In the genomic region with DNA sequence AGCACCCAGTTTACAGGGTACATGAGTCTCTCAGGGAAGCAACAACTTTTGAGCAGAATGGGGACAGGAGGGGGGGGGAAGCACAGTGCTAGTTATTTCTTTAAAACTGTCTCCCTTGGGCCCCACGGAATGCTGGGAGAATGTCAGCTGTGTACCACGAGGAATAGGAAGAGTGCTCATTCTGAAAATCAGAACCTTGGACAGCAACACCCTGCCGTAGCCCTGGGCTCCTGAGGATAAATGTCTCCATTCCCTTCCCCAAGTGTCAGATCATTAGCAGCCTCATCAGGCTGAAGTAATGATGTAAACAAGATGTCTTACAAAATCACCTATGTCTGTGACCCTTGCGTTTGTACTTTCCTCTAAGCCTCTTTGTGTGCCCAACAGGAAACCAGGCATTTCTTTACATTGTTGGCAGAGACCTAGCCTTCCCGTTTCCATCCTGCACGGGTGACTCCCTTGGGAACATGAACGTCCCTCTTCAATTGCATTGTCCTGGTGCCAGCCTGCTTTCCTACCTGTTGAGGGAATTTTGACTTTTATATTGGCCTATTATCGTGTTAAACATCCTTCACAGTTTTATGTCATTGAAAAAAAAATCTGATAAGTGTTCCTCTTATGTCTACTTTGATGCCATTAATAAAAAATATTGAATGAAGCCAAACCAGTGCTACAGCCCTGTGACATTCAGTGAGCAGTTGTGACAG, we compare ENCODE assay signal across 11 mouse cellular contexts.
DNase-seq lines count a peak whose midpoint lies in the region; TF ChIP-seq lines count a peak whose summit lies in the region.
"Had no signal": no experiment of that assay in that cellular context is flagged by ENCODE, and none has a peak within 500 bp of the region (broad histone marks: within the 10 kb centered on the region; RNA-seq: fewer than 3 reads in every experiment).

No protein-coding gene starts in this region.

- DNase-seq in kidney, adult 2 months = peak; percentile 2
- DNase-seq in kidney, adult 18-20 months = no peak
- DNase-seq in ES-E14 (ENCODE audit: low read depth, low spot score) (peak; percentile 35), MN1 (ENCODE audit: low spot score) (no peak)
- DNase-seq in brain, embryonic 14.5 days (ENCODE audit: low read depth) = peak; percentile 35
- DNase-seq in limb, embryonic 10.5 days (ENCODE audit: low spot score) = peak; percentile 40
- no peak for DNase-seq in gastrocnemius, postnatal 10 days
- DNase-seq in frontal cortex, postnatal 14 days (ENCODE audit: low spot score in 2 of 2) = no peak
- DNase-seq: gastrocnemius, postnatal 36 days; liver, embryonic 13.5 days had no signal

- no peak for TF ChIP-seq CTCF in kidney, adult 2 months (conservative IDR thresholded peaks at IDR 0.05; ENCODE audit: insufficient read depth, insufficient read length, low read depth, low read length)
- TF ChIP-seq CTCF in brain, embryonic 14.5 days (IDR thresholded peaks at IDR 0.05; ENCODE audit: borderline replicate concordance, extremely low read depth, insufficient read depth, insufficient read length) = no peak

- H3K27ac ChIP-seq in kidney, adult 2 months (ENCODE audit: insufficient read depth, low read depth, low read length) = no peak overlapping the region
- no peak overlapping the region for H3K27ac ChIP-seq in ES-E14 (ENCODE audit: insufficient read depth, low read depth, low read length, poor library complexity, severe bottlenecking)
- no peak overlapping the region for H3K27ac ChIP-seq in limb, embryonic 10.5 days
- H3K27ac ChIP-seq: embryonic facial prominence, embryonic 12.5 days; liver, embryonic 13.5 days had no signal

- no peaks in the 10 kb centered on the region for H3K4me1 ChIP-seq in kidney, adult 2 months (ENCODE audit: control insufficient read depth, insufficient read depth, low read length)
- no peaks in the 10 kb centered on the region for H3K4me1 ChIP-seq in ES-E14 (ENCODE audit: control insufficient read depth in 2 of 2, insufficient read depth in 2 of 2, low read length in 2 of 2, poor library complexity in 1 of 2)
- H3K4me1 ChIP-seq in limb, embryonic 10.5 days = no peaks in the 10 kb centered on the region
- H3K4me1 ChIP-seq: embryonic facial prominence, embryonic 12.5 days; liver, embryonic 13.5 days had no signal

- in situ Hi-C loops in ES-E14 (cut with MboI; ENCODE audit: low sequenced_read_pairs in 2 of 2, unreplicated experiment in 2 of 2) = no loop called here

- no peak for TF ChIP-seq POLR2A in kidney, adult 2 months (IDR thresholded peaks at IDR 0.05; ENCODE audit: low read depth, low read length)
- TF ChIP-seq POLR2A in brain, embryonic 14.5 days (IDR thresholded peaks at IDR 0.05; ENCODE audit: borderline replicate concordance, extremely low read depth, insufficient read depth, insufficient read length, poor library complexity, severe bottlenecking) = no peak

- no peaks in the 10 kb centered on the region for H3K27me3 ChIP-seq in kidney, adult 2 months (replicated peaks; ENCODE audit: control insufficient read depth, insufficient read depth, low read length)
- no peaks in the 10 kb centered on the region for H3K27me3 ChIP-seq in limb, embryonic 10.5 days (ENCODE audit: low read depth, poor library complexity, severe bottlenecking)
- H3K27me3 ChIP-seq: embryonic facial prominence, embryonic 12.5 days; liver, embryonic 13.5 days had no signal

- H3K9me3 ChIP-seq in ES-E14 (ENCODE audit: control insufficient read depth, insufficient read depth, low read depth, low read length) = no peaks in the 10 kb centered on the region
- no peaks in the 10 kb centered on the region for H3K9me3 ChIP-seq in limb, embryonic 10.5 days (replicated peaks)
- H3K9me3 ChIP-seq: embryonic facial prominence, embryonic 12.5 days; liver, embryonic 13.5 days had no signal

- WGBS in kidney, adult 2 months = 35% methylated on average over 8 of the region's 8 CpGs
- WGBS in limb, embryonic 10.5 days = 43% methylated on average over 8 of the region's 8 CpGs

- no peaks in the 10 kb centered on the region for H3K36me3 ChIP-seq in kidney, adult 2 months (ENCODE audit: control insufficient read depth, insufficient read depth, low read length)
- no peaks in the 10 kb centered on the region for H3K36me3 ChIP-seq in ES-E14 (ENCODE audit: control insufficient read depth, insufficient read depth, low read length, poor library complexity, severe bottlenecking)
- H3K36me3 ChIP-seq in limb, embryonic 10.5 days = no peaks in the 10 kb centered on the region
- H3K36me3 ChIP-seq: embryonic facial prominence, embryonic 12.5 days; liver, embryonic 13.5 days had no signal

- no peak overlapping the region for H3K4me3 ChIP-seq in kidney, adult 2 months (ENCODE audit: insufficient read depth, low read depth, low read length)
- H3K4me3 ChIP-seq in ES-E14 (ENCODE audit: insufficient read depth in 1 of 2, low read depth in 1 of 2, low read length in 2 of 2, poor library complexity in 1 of 2, severe bottlenecking in 1 of 2) = no peak overlapping the region
- H3K4me3 ChIP-seq in limb, embryonic 10.5 days = no peak overlapping the region
- H3K4me3 ChIP-seq: embryonic facial prominence, embryonic 12.5 days; liver, embryonic 13.5 days had no signal

- H3K9ac ChIP-seq in ES-E14 (ENCODE audit: insufficient read depth, low read depth, low read length, poor library complexity, severe bottlenecking) = no peak overlapping the region
- H3K9ac ChIP-seq: embryonic facial prominence, embryonic 12.5 days; liver, embryonic 13.5 days had no signal

TF ChIP-seq in ES-E14, 5 proteins besides CTCF, POLR2A, EP300 and RAD21:
- TF ChIP-seq ZC3H11A (IDR thresholded peaks at IDR 0.05; ENCODE audit: borderline replicate concordance, low read depth, low read length) = no peak
- no peak for TF ChIP-seq CHD2 (IDR thresholded peaks at IDR 0.05; ENCODE audit: low read depth, low read length)
- TF ChIP-seq ZNF384 (IDR thresholded peaks at IDR 0.05; ENCODE audit: low read depth, low read length) = no peak
- no peak for TF ChIP-seq HCFC1 (IDR thresholded peaks at IDR 0.05; ENCODE audit: borderline replicate concordance, insufficient read depth, low read length)
- TF ChIP-seq MAFK (IDR thresholded peaks at IDR 0.05; ENCODE audit: insufficient read depth, low read depth, low read length) = no peak
TF ChIP-seq in ES-E14: peak in this region for 0.

Comparison
In these comparisons a context has a peak if more than half of its experiments do, and no peak if none do; other contexts are left out.
1. DNase-seq: peak in kidney, adult 2 months (single experiment), ES-E14 (single experiment), brain, embryonic 14.5 days (single experiment) and limb, embryonic 10.5 days (single experiment); none in kidney, adult 18-20 months (single experiment), gastrocnemius, postnatal 10 days (single experiment), MN1 (single experiment) and frontal cortex, postnatal 14 days (0 of 2).